Mouse (Mus musculus) lung, postnatal 0 days (tissue): ENCODE data around the gene Spata13.

Experiments
- CTCF ChIP-seq: IDR thresholded peaks from 2 replicates; pipeline ENCODE4 v1.5.1; 2016; ENCODE audit warnings: antibody characterized with exemption, mild to moderate bottlenecking
- EP300 ChIP-seq: IDR thresholded peaks from 2 replicates; pipeline ENCODE4 v1.6.1; 2016; ENCODE audit warnings: antibody characterized with exemption, mild to moderate bottlenecking, control low read depth

DNA sequence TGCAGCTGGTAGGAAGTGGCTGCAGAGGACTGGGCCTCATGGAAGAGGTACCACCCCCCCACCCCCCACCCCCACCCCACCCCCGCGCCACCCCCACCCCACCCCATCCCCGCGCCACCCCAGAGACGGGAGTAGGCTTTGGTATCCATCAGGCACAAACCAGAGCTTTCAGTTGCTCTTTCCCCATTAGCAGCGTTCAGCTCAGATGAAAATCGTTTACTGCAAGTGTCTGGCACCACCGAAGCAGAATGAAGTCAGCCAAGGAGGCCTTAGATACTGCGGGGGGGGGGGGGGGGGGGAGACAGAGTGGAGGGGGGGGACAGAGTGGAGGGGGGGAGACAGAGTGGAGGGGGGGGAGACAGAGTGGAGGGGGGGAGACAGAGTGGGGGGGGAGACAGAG is 105.4 kb downstream of the Spata13 start:
- no peak for TF ChIP-seq CTCF
- TF ChIP-seq EP300 = no peak
